Mouse (Mus musculus) forebrain, embryonic 13.5 days (tissue): ENCODE measurements at regions not wholly inside any gene's neighbourhood (a gene's known extent, or its start where the extent isn't known, plus 50 kb on each side); places are given as distances from the start of the nearest gene placed in this dataset.

Source experiments
- ATAC-seq: fragments of 200-750 bp; cut with Nextera tagmentation; 2 replicates; pipeline ENCODE4 v1.8.0; 2017
- H3K27ac ChIP-seq: fragments of 300-500 bp; sonication (generic); 2 replicates; pipeline ENCODE4 v1.5.1; 2015; ENCODE audit warnings: inconsistent platforms, mild to moderate bottlenecking, moderate library complexity
- H3K27me3 ChIP-seq: fragments of 300-500 bp; sonication (generic); 2 replicates; pipeline ENCODE4 v1.6.1; 2015; ENCODE audit warnings: mild to moderate bottlenecking, inconsistent platforms
- H3K36me3 ChIP-seq: fragments of 300-500 bp; sonication (generic); 2 replicates; pipeline ENCODE4 v1.6.1; 2015; ENCODE audit warnings: mild to moderate bottlenecking, inconsistent platforms; ENCODE audit not compliant: poor library complexity, severe bottlenecking
- H3K4me1 ChIP-seq: fragments of 300-500 bp; sonication (generic); 2 replicates; pipeline ENCODE4 v1.6.1; 2015; ENCODE audit warnings: inconsistent platforms
- H3K4me2 ChIP-seq: fragments of 300-500 bp; sonication (generic); 2 replicates; pipeline ENCODE4 v1.6.1; 2015; ENCODE audit warnings: inconsistent platforms, mild to moderate bottlenecking, moderate library complexity
- H3K4me3 ChIP-seq: fragments of 300-500 bp; sonication (generic); 2 replicates; pipeline ENCODE4 v1.5.1; 2015; ENCODE audit warnings: mild to moderate bottlenecking, inconsistent platforms
- H3K9ac ChIP-seq: fragments of 300-500 bp; sonication (generic); 2 replicates; pipeline ENCODE4 v1.6.1; 2015; ENCODE audit warnings: mild to moderate bottlenecking, inconsistent platforms
- H3K9me3 ChIP-seq: fragments of 300-500 bp; sonication (generic); replicated peaks from 2 replicates; pipeline ENCODE4 v1.6.1; 2016; ENCODE audit warnings: inconsistent platforms
- WGBS: fragments of 180-500 bp; shearing (Covaris S2); methylation state at CpG from one replicate; pipeline ENCODE4 v1.1.7; 2015; 5-methylcytosine and 5-hydroxymethylcytosine counted together

DNA sequence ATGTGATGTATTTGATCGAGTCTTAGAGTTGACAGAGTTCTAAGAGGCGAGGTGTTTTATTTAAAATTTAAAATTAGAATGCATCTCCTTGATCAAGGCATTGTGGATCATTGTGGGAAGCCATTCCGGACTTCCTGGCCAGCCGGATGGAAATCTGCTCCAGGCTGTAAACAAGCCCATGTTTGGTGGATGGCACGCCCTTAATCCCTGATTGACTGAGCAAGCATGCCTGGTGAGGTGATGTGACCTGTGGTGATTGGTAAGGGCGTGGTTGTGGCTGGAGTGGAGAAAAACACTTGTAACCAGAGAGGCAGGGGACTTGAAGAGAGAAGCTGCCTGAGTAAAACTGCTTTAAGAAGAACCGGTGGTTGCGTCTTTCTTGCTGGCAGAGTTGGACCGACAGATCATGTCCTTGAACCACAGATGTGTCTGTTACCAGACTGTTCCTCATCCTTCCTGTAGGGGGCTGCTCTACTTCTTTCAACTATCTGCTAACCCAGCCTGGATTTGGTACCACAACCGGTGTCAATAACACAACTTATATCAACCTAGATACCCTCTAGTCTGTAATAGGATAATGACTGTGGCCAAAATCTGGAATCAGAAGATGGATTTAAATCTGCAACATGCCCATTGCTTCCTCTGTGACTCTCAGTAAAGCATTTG is 164.4 kb downstream of the Ifng start:
- WGBS: 90% methylated on average over 10 of the region's 10 CpGs
- Histone ChIP-seq H3K4me3 (no peak overlapping the region), H3K27me3 (no peaks in the 10 kb centered on the region), H3K36me3 (no peaks in the 10 kb centered on the region), H3K4me2 (no peak overlapping the region), H3K9me3 (no peaks in the 10 kb centered on the region), H3K4me1 (no peaks in the 10 kb centered on the region), H3K9ac (no peak overlapping the region), H3K27ac (no peak overlapping the region)
- no peak for ATAC-seq

DNA sequence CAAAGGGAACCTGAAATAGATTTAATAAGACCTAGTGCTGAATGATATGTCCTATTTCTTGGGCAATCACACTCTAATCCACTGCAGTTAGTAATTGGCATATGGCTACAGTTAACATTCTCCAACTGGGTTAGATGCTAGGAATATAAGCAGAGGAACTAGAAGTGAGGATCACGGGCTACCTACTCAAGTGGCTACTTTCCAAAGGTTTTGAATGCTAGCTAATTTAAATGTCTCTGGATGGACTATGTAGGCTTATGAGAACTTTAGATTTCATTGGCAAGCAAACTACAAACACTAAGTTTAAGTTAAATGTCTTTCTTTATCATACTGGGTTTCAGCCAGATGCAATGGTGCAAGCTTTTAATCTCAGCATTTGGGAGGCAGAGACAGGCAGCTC is 166.6 kb downstream of the Ifng start:
- 90% methylated on average over 1 of the region's 1 CpGs for WGBS
- Histone ChIP-seq H3K4me1 (no peaks in the 10 kb centered on the region), H3K9me3 (no peaks in the 10 kb centered on the region), H3K36me3 (no peaks in the 10 kb centered on the region), H3K4me3 (no peak overlapping the region), H3K27ac (no peak overlapping the region), H3K9ac (no peak overlapping the region), H3K27me3 (no peaks in the 10 kb centered on the region), H3K4me2 (no peak overlapping the region)
- ATAC-seq: no peak

- Histone ChIP-seq H3K27ac (no peak overlapping the region), H3K4me2 (no peak overlapping the region), H3K9ac (no peak overlapping the region), H3K4me1 (no peaks in the 10 kb centered on the region), H3K27me3 (no peaks in the 10 kb centered on the region), H3K9me3 (no peaks in the 10 kb centered on the region), H3K36me3 (no peaks in the 10 kb centered on the region), H3K4me3 (no peak overlapping the region)
- no peak for ATAC-seq
- WGBS: 68% methylated on average over 4 of the region's 4 CpGs
Observed at GRCm38 (mm10) chr10:118608376-118609145, 167.7 kb downstream of the Ifng start.

DNA sequence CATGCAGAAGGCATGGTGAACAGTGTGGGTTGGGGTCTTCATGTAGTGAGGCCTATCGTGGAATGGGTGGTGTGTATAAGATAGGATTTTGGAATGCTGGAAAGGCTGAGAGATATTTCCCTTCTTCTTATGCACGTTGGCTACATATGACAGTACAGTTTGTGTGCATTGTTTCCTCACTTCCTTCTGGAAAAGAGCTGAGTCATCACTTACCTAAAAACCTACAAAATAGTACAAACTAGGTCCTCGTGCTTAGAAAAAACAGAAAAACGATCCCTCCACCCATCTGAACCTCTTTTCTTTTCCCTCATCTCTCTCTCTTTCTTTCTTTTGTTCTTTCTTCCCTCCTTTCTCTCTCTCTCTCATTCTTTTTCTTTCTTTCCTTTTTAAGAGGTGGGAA is 168.3 kb downstream of the Ifng start:
- Histone ChIP-seq H3K4me1 (no peaks in the 10 kb centered on the region), H3K4me2 (no peak overlapping the region), H3K36me3 (no peaks in the 10 kb centered on the region), H3K9me3 (no peaks in the 10 kb centered on the region), H3K27ac (no peak overlapping the region), H3K4me3 (no peak overlapping the region), H3K9ac (no peak overlapping the region), H3K27me3 (no peaks in the 10 kb centered on the region)
- WGBS: 85% methylated on average over 4 of the region's 4 CpGs
- ATAC-seq: no peak

GRCm38 (mm10) chr10:118610868-118611461 is 170.1 kb downstream of the Ifng start:
- Histone ChIP-seq H3K27ac (no peak overlapping the region), H3K9me3 (no peaks in the 10 kb centered on the region), H3K4me1 (no peaks in the 10 kb centered on the region), H3K4me2 (no peak overlapping the region), H3K9ac (no peak overlapping the region), H3K27me3 (no peaks in the 10 kb centered on the region), H3K4me3 (no peak overlapping the region), H3K36me3 (no peaks in the 10 kb centered on the region)
- WGBS: 89% methylated on average over 7 of the region's 7 CpGs
- no peak for ATAC-seq

DNA sequence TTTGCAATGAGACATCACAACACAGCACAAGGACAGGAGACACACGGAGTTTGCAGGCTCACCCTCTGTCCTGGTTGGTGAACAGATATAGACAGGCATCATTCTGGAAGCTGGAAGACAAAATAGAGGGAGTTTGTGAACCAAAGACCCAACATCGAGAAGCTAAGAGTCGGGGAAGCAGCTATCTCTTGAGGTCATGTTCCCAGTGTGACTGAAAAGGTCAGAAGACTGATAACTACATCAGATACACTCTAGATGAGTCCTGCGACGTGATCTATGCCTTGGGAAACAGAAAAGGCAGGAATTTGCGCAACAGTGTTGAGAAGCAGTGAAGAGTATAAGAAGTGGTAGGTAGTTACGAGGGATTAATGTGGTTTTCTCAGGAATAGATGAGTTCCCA is 171.2 kb downstream of the Ifng start:
- Histone ChIP-seq H3K9ac (no peak overlapping the region), H3K9me3 (no peaks in the 10 kb centered on the region), H3K36me3 (no peaks in the 10 kb centered on the region), H3K27me3 (no peaks in the 10 kb centered on the region), H3K4me3 (no peak overlapping the region), H3K27ac (no peak overlapping the region), H3K4me1 (no peaks in the 10 kb centered on the region), H3K4me2 (no peak overlapping the region)
- ATAC-seq: no peak
- 93% methylated on average over 7 of the region's 7 CpGs for WGBS

DNA sequence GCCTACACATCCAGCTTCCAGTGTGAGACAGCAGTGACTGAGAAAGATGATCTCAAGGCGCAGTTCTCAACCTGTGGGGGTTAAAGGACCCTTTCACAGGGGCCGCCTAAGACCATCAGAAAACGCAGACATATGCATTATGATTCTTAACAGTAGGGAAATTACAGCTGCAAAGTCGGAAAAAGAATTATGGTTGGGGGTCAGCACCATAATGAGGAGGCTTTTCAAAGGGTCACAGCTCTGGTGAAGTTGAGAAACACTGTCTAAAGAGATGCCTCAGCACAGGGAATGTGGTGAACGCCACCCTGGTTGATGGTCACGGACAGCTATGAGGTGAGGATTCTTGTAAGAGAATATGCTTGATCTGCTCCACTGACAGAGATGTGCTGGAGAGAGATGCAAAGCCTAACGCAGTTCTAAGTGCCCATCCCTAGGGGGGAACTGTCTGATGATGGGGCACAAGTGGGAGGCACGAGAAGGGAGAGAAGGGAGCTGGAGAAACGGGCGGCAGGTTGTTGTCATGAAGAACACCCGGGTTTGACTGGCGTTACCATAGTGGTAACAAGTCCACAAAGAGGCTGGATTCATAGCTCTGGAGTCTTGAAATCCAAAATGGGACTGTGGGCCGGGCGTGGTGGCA is 172.3 kb downstream of the Ifng start:
- ATAC-seq: no peak
- H3K4me2 ChIP-seq: no peak overlapping the region
- H3K36me3 ChIP-seq: no peaks in the 10 kb centered on the region
- no peaks in the 10 kb centered on the region for H3K4me1 ChIP-seq
- WGBS: 90% methylated on average over 14 of the region's 14 CpGs
- H3K27me3 ChIP-seq: no peaks in the 10 kb centered on the region
- H3K9me3 ChIP-seq: no peaks in the 10 kb centered on the region
- H3K4me3 ChIP-seq: no peak overlapping the region
- H3K9ac ChIP-seq: no peak overlapping the region
- H3K27ac ChIP-seq: no peak overlapping the region

DNA sequence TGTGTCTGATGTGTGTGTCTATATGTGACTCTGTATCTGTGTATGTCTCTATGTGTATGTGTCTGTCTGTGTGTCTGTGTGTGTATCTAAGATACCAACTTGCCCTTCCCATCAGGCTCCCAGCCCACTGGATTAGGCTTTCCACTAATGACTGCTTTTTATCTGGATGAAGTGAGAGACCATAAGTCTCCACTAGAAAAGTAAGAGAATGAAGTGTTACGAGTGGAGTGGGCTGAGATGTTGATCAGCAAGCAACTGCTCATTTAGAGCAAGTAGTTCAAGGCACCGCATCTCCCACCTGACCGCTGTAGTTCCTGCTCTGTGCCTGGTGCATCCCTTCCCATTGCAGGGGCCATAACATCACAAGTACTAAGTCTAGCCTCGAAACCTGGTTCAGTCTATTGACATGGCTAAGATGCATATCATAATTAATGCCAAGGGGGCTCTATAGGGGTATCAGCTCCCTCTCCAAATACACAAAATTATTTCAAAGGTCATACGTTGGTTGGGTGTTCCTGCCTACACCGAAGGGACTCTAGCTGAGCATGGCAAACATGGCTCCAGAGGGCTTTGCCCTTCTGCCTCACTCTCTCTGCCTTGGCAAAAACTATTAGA is 173.5 kb downstream of the Ifng start:
- no peak for ATAC-seq
- Histone ChIP-seq H3K27me3 (no peaks in the 10 kb centered on the region), H3K4me1 (no peaks in the 10 kb centered on the region), H3K4me2 (no peak overlapping the region), H3K9ac (no peak overlapping the region), H3K4me3 (no peak overlapping the region), H3K36me3 (no peaks in the 10 kb centered on the region), H3K9me3 (no peaks in the 10 kb centered on the region), H3K27ac (no peak overlapping the region)
- WGBS: 91% methylated on average over 6 of the region's 6 CpGs

DNA sequence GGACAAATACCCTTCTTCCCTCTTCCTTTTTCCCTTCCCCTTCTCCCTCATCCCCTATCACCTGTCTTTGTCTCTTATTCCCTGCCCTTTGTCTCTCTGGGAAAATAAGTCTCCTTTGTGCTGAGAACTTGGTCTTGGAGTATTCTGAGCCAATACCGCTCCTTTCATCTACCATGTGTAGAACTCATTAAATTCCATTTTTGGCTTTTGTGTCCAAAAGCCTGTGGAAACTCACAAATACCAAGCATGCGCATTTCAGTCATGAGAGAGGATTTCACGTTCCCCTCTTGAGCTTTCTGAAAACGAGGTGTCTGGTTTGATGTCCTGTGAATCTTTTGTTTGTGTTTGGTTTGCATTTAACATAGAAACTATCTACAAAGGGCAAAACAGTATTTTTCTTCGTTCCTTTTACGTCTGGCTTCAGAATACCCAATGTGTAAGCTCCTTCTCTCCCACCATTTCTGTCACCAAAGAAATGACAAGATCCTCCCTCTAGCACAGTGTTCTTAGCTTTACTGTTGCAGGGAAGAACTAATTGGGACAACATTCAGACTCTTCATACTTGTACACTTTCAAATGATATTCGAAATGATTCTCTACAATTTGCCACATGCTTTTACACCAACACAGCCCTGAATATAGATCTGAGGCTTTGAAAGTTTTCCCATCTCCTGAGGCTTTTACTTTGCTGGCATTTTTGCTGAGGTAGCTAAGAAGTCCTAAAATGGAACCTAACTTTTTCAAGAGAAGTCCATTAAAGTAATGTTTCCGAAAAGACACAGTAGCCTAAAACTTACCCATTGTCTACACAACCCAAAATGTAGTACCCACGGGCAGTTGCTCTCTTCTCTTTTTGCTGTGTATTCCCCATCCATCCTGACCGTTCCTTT is 174.5 kb downstream of the Ifng start:
- H3K36me3 ChIP-seq: no peaks in the 10 kb centered on the region
- H3K27me3 ChIP-seq: no peaks in the 10 kb centered on the region
- no peaks in the 10 kb centered on the region for H3K4me1 ChIP-seq
- H3K9me3 ChIP-seq: no peaks in the 10 kb centered on the region
- no peak for ATAC-seq
- H3K4me3 ChIP-seq: no peak overlapping the region
- 77% methylated on average over 10 of the region's 10 CpGs for WGBS
- H3K4me2 ChIP-seq: no peak overlapping the region
- H3K27ac ChIP-seq: no peak overlapping the region
- no peak overlapping the region for H3K9ac ChIP-seq

- no peaks in the 10 kb centered on the region for H3K9me3 ChIP-seq
- no peak overlapping the region for H3K4me2 ChIP-seq
- H3K4me3 ChIP-seq: no peak overlapping the region
- no peaks in the 10 kb centered on the region for H3K27me3 ChIP-seq
- 86% methylated on average over 5 of the region's 5 CpGs for WGBS
- H3K36me3 ChIP-seq: no peaks in the 10 kb centered on the region
- no peak for ATAC-seq
- no peaks in the 10 kb centered on the region for H3K4me1 ChIP-seq
- no peak overlapping the region for H3K27ac ChIP-seq
- no peak overlapping the region for H3K9ac ChIP-seq
Observed at GRCm38 (mm10) chr10:118616031-118616615, 175.3 kb downstream of the Ifng start.
